Mouse (Mus musculus): ENCODE measurements around the gene Mtmr3. TPM values are rescaled to one million over a fixed set of nuclear protein-coding genes. Genes with fewer than 3 reads are reported as not detected.

Gene Mtmr3
- polyA plus RNA-seq, 1 experiment from 2014 or later = 21.4 TPM

- H3K4me1 ChIP-seq (ENCODE audit: control insufficient read depth, insufficient read depth, low read length) = no peaks in the 10 kb centered on the region
- H3K9ac ChIP-seq (ENCODE audit: low read depth, low read length) = no peak overlapping the region
- no peaks in the 10 kb centered on the region for H3K27me3 ChIP-seq (ENCODE audit: control insufficient read depth, insufficient read depth, low read length)
- peaks cover 52% of the 10 kb centered on the region for H3K36me3 ChIP-seq (ENCODE audit: control insufficient read depth, insufficient read depth, low read length)
- no peak for ATAC-seq (replicated peaks; ENCODE audit: insufficient number of reproducible peaks, low FRiP score, low TSS enrichment)
- H3K27ac ChIP-seq (ENCODE audit: low read depth, low read length) = no peak overlapping the region
- H3K4me3 ChIP-seq (ENCODE audit: low read depth, low read length) = no peak overlapping the region
- no peaks in the 10 kb centered on the region for H3K9me3 ChIP-seq (replicated peaks; ENCODE audit: control insufficient read depth, low read length)
- no peak overlapping the region for H3K4me2 ChIP-seq
- 86% methylated on average over 5 of the region's 5 CpGs for WGBS (ENCODE audit: insufficient replicate concordance)
Measured at GRCm38 (mm10) chr11:4482641-4483040, 112.0 kb downstream of the Mtmr3 start.

- peaks cover 12% of the 10 kb centered on the region for H3K36me3 ChIP-seq (ENCODE audit: control insufficient read depth, insufficient read depth, low read length)
- WGBS (ENCODE audit: insufficient replicate concordance) = 88% methylated on average over 4 of the region's 4 CpGs
- H3K4me2 ChIP-seq = no peak overlapping the region
- no peak overlapping the region for H3K27ac ChIP-seq (ENCODE audit: low read depth, low read length)
- H3K9me3 ChIP-seq (replicated peaks; ENCODE audit: control insufficient read depth, low read length) = no peaks in the 10 kb centered on the region
- no peak for ATAC-seq (replicated peaks; ENCODE audit: insufficient number of reproducible peaks, low FRiP score, low TSS enrichment)
- no peaks in the 10 kb centered on the region for H3K27me3 ChIP-seq (ENCODE audit: control insufficient read depth, insufficient read depth, low read length)
- no peak overlapping the region for H3K4me3 ChIP-seq (ENCODE audit: low read depth, low read length)
- no peaks in the 10 kb centered on the region for H3K4me1 ChIP-seq (ENCODE audit: control insufficient read depth, insufficient read depth, low read length)
- no peak overlapping the region for H3K9ac ChIP-seq (ENCODE audit: low read depth, low read length)
Measured at GRCm38 (mm10) chr11:4476184-4476697, 118.4 kb downstream of the Mtmr3 start.

DNA sequence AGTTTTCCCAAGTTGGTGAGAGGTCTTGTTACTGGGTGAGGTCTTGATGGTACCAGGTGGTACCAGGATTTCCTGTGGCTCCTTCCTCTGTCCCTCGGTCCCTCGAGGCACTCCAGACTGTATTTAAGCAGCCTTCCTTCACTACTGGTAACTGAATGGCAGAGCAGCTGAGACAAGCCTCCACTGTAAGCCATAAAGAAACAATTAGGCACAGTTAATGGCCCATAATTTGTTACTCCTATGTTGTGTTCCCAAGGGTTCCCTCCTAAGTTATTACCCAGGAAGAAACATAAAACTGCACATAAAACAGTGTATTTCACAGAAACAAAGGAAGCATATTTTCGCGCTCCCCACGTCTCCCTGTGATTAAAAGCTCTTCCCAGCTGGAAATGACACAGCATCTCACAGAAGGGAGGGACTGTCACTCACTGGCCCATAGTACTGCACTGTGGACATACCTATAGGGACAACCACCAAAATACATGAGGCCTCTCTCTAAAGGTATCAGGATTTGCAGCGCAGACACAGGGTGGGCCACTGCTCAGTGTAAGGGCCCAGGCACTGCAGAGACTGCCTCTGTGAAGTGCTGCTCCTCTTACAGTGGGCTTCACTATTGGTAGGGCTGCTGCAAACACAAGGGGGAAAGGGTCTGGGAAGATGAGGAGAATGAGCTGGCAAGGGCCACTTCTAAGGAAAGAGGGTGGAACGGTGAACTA lies 122.0 kb downstream of the Mtmr3 start:
- H3K36me3 ChIP-seq (ENCODE audit: control insufficient read depth, insufficient read depth, low read length) = no peaks in the 10 kb centered on the region
- no peak overlapping the region for H3K27ac ChIP-seq (ENCODE audit: low read depth, low read length)
- H3K4me2 ChIP-seq = no peak overlapping the region
- H3K27me3 ChIP-seq (ENCODE audit: control insufficient read depth, insufficient read depth, low read length) = no peaks in the 10 kb centered on the region
- no peaks in the 10 kb centered on the region for H3K4me1 ChIP-seq (ENCODE audit: control insufficient read depth, insufficient read depth, low read length)
- no peak overlapping the region for H3K4me3 ChIP-seq (ENCODE audit: low read depth, low read length)
- ATAC-seq (replicated peaks; ENCODE audit: insufficient number of reproducible peaks, low FRiP score, low TSS enrichment) = no peak
- H3K9ac ChIP-seq (ENCODE audit: low read depth, low read length) = no peak overlapping the region
- WGBS (ENCODE audit: insufficient replicate concordance) = 74% methylated on average over 7 of the region's 7 CpGs
- H3K9me3 ChIP-seq (replicated peaks; ENCODE audit: control insufficient read depth, low read length) = no peaks in the 10 kb centered on the region

GRCm38 (mm10) chr11:4471734-4472133 lies 122.9 kb downstream of the Mtmr3 start:
- Histone ChIP-seq H3K27me3 (ENCODE audit: control insufficient read depth, insufficient read depth, low read length) (no peaks in the 10 kb centered on the region), H3K4me1 (ENCODE audit: control insufficient read depth, insufficient read depth, low read length) (no peaks in the 10 kb centered on the region), H3K9me3 (replicated peaks; ENCODE audit: control insufficient read depth, low read length) (no peaks in the 10 kb centered on the region), H3K4me2 (no peak overlapping the region), H3K36me3 (ENCODE audit: control insufficient read depth, insufficient read depth, low read length) (no peaks in the 10 kb centered on the region), H3K9ac (ENCODE audit: low read depth, low read length) (no peak overlapping the region), H3K4me3 (ENCODE audit: low read depth, low read length) (no peak overlapping the region), H3K27ac (ENCODE audit: low read depth, low read length) (no peak overlapping the region)
- 79% methylated on average over 5 of the region's 5 CpGs for WGBS (ENCODE audit: insufficient replicate concordance)
- ATAC-seq (replicated peaks; ENCODE audit: insufficient number of reproducible peaks, low FRiP score, low TSS enrichment) = no peak

- H3K9ac ChIP-seq (ENCODE audit: low read depth, low read length) = no peak overlapping the region
- H3K4me2 ChIP-seq = no peak overlapping the region
- H3K27ac ChIP-seq (ENCODE audit: low read depth, low read length) = no peak overlapping the region
- H3K36me3 ChIP-seq (ENCODE audit: control insufficient read depth, insufficient read depth, low read length) = no peaks in the 10 kb centered on the region
- no peak overlapping the region for H3K4me3 ChIP-seq (ENCODE audit: low read depth, low read length)
- ATAC-seq (replicated peaks; ENCODE audit: insufficient number of reproducible peaks, low FRiP score, low TSS enrichment) = no peak
- H3K27me3 ChIP-seq (ENCODE audit: control insufficient read depth, insufficient read depth, low read length) = no peaks in the 10 kb centered on the region
- H3K9me3 ChIP-seq (replicated peaks; ENCODE audit: control insufficient read depth, low read length) = no peaks in the 10 kb centered on the region
- no peaks in the 10 kb centered on the region for H3K4me1 ChIP-seq (ENCODE audit: control insufficient read depth, insufficient read depth, low read length)
Measured at GRCm38 (mm10) chr11:4471251-4471650, 123.4 kb downstream of the Mtmr3 start.

- no peaks in the 10 kb centered on the region for H3K4me1 ChIP-seq (ENCODE audit: control insufficient read depth, insufficient read depth, low read length)
- ATAC-seq (replicated peaks; ENCODE audit: insufficient number of reproducible peaks, low FRiP score, low TSS enrichment) = no peak
Measured at GRCm38 (mm10) chr11:4469091-4469490, 125.6 kb downstream of the Mtmr3 start.

GRCm38 (mm10) chr11:4467436-4467835 lies 127.2 kb downstream of the Mtmr3 start:
- 83% methylated on average over 1 of the region's 1 CpGs for whole genome bisulfite sequencing (ENCODE audit: insufficient replicate concordance)

More at GRCm38 (mm10) chr11:4469091-4469490, 125.6 kb downstream of the Mtmr3 start:
- Histone ChIP-seq H3K27ac (ENCODE audit: low read depth, low read length) (no peak overlapping the region), H3K4me3 (ENCODE audit: low read depth, low read length) (no peak overlapping the region), H3K9ac (ENCODE audit: low read depth, low read length) (no peak overlapping the region), H3K27me3 (ENCODE audit: control insufficient read depth, insufficient read depth, low read length) (no peaks in the 10 kb centered on the region), H3K4me2 (no peak overlapping the region), H3K9me3 (replicated peaks; ENCODE audit: control insufficient read depth, low read length) (no peaks in the 10 kb centered on the region), H3K36me3 (ENCODE audit: control insufficient read depth, insufficient read depth, low read length) (no peaks in the 10 kb centered on the region)
- WGBS (ENCODE audit: insufficient replicate concordance) = 59% methylated on average over 5 of the region's 5 CpGs

GRCm38 (mm10) chr11:4466191-4466590 lies 128.5 kb downstream of the Mtmr3 start:
- no peak for ATAC-seq (replicated peaks; ENCODE audit: insufficient number of reproducible peaks, low FRiP score, low TSS enrichment)
- Histone ChIP-seq H3K4me1 (ENCODE audit: control insufficient read depth, insufficient read depth, low read length) (no peaks in the 10 kb centered on the region), H3K27ac (ENCODE audit: low read depth, low read length) (no peak overlapping the region), H3K4me3 (ENCODE audit: low read depth, low read length) (no peak overlapping the region), H3K27me3 (ENCODE audit: control insufficient read depth, insufficient read depth, low read length) (no peaks in the 10 kb centered on the region), H3K9me3 (replicated peaks; ENCODE audit: control insufficient read depth, low read length) (no peaks in the 10 kb centered on the region), H3K9ac (ENCODE audit: low read depth, low read length) (no peak overlapping the region), H3K4me2 (no peak overlapping the region), H3K36me3 (ENCODE audit: control insufficient read depth, insufficient read depth, low read length) (no peaks in the 10 kb centered on the region)
- WGBS (ENCODE audit: insufficient replicate concordance) = 65% methylated on average over 4 of the region's 4 CpGs

More at GRCm38 (mm10) chr11:4467436-4467835, 127.2 kb downstream of the Mtmr3 start:
- ATAC-seq (replicated peaks; ENCODE audit: insufficient number of reproducible peaks, low FRiP score, low TSS enrichment) = no peak
- Histone ChIP-seq H3K27me3 (ENCODE audit: control insufficient read depth, insufficient read depth, low read length) (no peaks in the 10 kb centered on the region), H3K9ac (ENCODE audit: low read depth, low read length) (no peak overlapping the region), H3K9me3 (replicated peaks; ENCODE audit: control insufficient read depth, low read length) (no peaks in the 10 kb centered on the region), H3K27ac (ENCODE audit: low read depth, low read length) (no peak overlapping the region), H3K4me1 (ENCODE audit: control insufficient read depth, insufficient read depth, low read length) (no peaks in the 10 kb centered on the region), H3K36me3 (ENCODE audit: control insufficient read depth, insufficient read depth, low read length) (no peaks in the 10 kb centered on the region), H3K4me2 (no peak overlapping the region), H3K4me3 (ENCODE audit: low read depth, low read length) (no peak overlapping the region)

GRCm38 (mm10) chr11:4464616-4465015 lies 130.0 kb downstream of the Mtmr3 start:
- H3K4me3 ChIP-seq (ENCODE audit: low read depth, low read length) = no peak overlapping the region
- H3K36me3 ChIP-seq (ENCODE audit: control insufficient read depth, insufficient read depth, low read length) = no peaks in the 10 kb centered on the region
- H3K27me3 ChIP-seq (ENCODE audit: control insufficient read depth, insufficient read depth, low read length) = 0 out of 2 replicates have a peak, but pooled peaks cover 5% of the 10 kb centered on the region
- no peak overlapping the region for H3K4me2 ChIP-seq
- no peak overlapping the region for H3K9ac ChIP-seq (ENCODE audit: low read depth, low read length)
- no peak for ATAC-seq (replicated peaks; ENCODE audit: insufficient number of reproducible peaks, low FRiP score, low TSS enrichment)
- no peaks in the 10 kb centered on the region for H3K4me1 ChIP-seq (ENCODE audit: control insufficient read depth, insufficient read depth, low read length)
- no peaks in the 10 kb centered on the region for H3K9me3 ChIP-seq (replicated peaks; ENCODE audit: control insufficient read depth, low read length)
- no peak overlapping the region for H3K27ac ChIP-seq (ENCODE audit: low read depth, low read length)
- 89% methylated on average over 4 of the region's 4 CpGs for WGBS (ENCODE audit: insufficient replicate concordance)

All from heart, embryonic 11.5 days (tissue).